Mouse (Mus musculus): ENCODE measurements around the gene Gm21190. TPM values are rescaled to one million over a fixed set of nuclear protein-coding genes. Genes with fewer than 3 reads are reported as not detected.
"Not testable (repeated sequence)": the region's sequence is repeated elsewhere in the genome, so short reads cannot be mapped to it uniquely, and the experiment has no call there.

Gene Gm21190
- not detected for total RNA-seq (2022)

DNA sequence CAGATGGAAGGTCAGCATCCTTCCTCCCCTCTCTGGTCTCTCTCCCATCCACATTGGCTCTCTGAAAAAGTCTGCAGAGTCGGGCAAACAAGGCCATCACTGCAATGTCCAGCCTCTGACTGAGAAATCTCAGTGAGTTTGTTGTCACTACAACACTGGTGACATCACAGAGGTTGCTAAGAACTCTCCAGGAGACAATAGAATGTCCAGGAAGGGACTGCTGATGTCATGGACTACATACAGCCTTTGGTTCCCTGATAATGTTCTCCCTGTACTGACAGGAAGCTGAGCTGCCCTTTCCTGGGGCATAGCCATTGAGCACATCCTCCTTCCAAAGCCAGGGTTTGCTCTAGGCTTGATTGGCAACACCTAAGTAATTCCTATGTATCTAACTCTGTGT lies at the start of gene Gm21190:
Gene Gm21190 (minus strand): TSS at position 101 of the 400 bp plus-strand sequence.
- DNase-seq = not testable (repeated sequence)

DNA sequence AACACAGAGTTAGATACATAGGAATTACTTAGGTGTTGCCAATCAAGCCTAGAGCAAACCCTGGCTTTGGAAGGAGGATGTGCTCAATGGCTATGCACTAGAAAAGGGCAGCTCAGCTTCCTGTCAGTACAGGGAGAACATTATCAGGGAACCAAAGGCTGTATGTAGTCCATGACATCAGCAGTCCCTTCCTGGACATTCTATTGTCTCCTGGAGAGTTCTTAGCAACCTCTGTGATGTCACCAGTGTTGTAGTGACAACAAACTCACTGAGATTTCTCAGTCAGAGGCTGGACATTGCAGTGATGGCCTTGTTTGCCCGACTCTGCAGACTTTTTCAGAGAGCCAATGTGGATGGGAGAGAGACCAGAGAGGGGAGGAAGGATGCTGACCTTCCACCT lies 48.0 kb upstream of the Gm21190 start, which contains the start of gene Gm21083:
Gene Gm21083 (plus strand): TSS at position 301 of the 400 bp plus-strand sequence.
- not testable (repeated sequence) for DNase-seq

DNA sequence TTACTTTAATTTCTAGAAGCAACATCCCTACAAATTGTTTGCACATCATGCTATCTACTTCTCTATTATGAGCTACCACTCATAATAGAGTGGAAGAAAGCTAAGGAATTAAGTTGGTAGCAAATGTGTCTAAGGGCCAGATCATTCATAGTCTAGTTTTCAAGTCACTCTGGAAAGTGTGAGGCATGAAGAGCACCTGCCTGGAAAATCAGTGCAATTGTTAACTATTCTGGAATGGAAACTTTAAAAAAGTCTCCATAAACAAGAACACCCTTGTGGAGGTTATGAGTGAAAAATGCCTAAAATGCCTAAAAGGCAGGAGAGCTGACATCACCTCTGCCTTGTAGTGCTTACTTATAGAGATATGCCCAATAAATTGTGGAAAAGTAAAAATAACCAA lies 44.7 kb upstream of the Gm21190 start:
- not testable (repeated sequence) for DNase-seq

DNA sequence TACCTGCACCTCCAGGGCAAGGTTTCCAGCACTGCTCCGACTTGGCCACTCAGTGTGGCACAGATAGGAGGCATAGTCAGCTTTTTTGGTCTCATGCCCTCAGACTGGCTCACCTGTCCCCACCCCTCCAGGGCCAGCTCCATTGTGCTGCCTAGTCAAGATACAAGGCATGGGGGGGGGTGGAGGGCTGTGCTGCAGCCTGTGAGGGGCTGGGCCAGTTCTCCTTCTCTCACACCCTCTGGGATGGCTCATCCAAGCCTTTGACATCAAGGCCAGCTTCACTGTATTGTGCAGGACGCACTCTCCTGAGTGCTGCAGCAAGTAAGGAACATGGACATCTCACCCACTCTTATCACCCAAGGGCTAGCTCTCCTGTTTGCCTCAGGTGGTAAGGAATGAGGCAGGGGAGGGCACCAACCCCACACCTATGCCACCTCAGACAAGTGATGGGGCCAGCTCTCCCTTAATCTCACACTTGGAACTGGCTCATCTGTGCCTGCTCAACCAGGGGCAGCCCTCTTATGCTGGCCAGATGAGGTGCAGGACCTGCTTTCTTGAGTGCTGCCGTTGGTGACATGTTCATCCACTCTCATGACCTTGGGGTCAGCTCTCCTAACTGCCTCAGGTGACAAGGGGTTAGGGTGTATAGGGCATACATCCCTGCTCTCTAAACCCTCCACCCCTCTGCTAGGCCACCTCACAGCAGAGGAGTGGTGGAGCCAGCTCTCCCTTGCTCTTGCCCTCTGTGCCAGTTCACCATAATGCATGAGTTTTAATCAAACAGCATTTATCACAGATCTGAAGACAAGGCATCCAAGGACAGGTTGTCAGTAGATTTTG lies 32.6 kb upstream of the Gm21190 start:
- not testable (repeated sequence) for DNase-seq

DNA sequence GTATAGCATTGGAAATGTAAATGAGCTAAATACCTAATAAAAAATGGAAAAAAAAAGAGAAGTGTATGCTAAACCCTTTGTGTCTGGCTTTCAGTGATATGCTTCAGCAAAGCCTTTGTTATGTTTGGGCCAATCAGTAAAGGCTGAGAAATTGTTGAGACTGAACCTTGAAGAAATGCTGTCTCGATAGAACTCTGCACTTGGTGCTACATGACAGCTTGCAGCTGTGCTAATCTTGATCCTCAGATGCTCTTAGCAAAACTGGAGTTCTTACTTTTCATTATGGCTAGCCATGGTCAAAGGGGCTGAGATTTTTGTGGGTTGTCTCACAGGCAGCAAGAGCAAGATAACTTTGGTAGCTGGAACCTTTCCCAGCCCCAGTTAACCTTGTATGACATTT lies 29.6 kb upstream of the Gm21190 start:
- not testable (repeated sequence) for DNase-seq

DNA sequence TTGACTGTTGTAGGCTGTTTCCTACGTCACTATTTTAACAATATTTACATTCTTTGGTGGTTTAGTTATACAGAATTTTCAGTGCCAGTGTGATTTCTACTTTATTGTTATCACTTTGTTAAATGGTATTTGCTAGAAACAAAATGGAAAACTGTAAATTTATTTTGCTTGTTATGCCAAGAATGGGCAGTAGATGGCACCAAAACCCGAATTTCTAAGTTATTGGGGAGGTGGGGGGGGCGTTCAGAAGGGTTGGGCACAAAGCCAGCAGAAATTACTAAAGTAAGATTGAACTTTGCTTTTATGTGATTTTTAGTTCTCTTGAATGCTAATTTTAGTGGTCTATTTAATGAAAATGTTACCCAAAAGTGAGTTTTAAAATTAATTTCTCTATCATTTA lies 20.6 kb upstream of the Gm21190 start:
- DNase-seq = not testable (repeated sequence)

DNA sequence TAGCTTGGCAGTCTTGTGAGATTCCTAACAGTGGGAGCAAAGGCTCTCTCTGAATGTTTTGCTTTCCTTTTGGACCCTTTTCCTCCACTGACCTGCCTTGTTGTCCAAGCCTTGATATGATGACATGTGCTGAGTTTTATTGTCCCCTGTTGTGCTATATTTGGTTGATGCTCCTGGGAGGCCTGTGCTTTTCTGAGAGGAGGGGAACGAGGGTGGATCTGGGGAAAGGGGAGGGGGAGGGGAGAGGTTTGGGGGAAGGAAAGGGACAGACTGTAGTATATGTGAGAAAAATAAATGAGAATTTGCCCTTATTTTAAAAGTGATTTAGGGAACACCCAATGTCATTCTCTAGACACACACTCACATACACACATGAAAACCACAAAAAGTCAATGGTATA lies 20.1 kb upstream of the Gm21190 start:
- not testable (repeated sequence) for DNase-seq

DNA sequence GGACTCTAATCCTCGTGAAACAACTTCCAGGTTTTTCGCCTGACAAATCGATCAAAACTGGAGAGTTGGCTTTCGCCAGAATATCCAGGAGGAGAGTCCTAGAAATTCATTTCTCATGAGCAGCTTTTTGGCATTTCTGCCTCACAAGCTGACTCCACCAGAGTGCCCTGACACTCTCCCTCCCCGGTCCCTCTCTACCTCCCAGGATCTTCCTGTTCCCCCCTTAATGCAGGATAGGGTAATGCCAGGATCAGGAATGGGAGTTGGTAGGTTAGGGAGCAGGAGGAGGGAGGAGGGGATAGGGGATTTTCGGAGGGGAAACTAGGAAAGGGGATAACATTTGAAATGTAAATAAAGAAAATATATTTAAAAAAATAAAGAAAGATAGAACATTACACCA lies 19.6 kb upstream of the Gm21190 start:
- not testable (repeated sequence) for DNase-seq

DNA sequence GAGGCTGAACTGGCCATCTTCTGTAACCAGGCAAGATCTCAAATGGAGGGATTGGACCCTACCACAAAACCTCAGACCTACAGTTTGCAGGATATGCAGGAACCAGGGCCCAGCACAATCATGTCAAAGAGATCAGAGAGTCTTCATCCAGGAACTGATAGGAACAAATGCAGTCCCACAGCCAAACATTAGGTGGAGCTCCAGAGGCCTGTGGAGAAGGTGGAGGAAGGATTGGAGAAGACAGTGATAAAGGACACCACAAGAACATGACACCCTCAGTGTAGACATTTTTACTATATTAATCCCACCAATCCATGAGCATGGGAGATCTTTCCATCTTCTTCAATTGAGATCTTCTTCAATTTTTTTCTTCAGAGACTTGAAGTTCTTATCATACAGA lies 6.6 kb downstream of the Gm21190 start:
- not testable (repeated sequence) for DNase-seq

DNA sequence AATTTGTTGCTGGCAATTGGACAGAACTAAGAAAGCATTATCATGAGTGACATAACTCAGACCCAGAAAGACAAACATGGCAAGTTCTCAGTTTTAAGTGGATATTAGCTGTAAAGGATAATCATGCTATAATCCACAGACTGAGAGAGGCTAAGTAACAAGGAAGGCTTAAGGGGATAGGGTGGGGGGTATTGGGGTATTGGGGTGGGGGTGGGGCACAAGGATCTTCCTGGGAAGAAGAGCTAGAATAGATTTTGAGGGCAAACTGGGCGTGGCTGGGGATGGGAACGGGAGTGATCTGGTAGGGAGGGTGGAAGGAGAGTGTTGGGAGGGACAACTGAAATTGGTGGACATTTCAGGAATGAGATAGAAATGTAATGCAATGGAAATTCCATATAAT lies 7.0 kb downstream of the Gm21190 start:
- not testable (repeated sequence) for DNase-seq

DNA sequence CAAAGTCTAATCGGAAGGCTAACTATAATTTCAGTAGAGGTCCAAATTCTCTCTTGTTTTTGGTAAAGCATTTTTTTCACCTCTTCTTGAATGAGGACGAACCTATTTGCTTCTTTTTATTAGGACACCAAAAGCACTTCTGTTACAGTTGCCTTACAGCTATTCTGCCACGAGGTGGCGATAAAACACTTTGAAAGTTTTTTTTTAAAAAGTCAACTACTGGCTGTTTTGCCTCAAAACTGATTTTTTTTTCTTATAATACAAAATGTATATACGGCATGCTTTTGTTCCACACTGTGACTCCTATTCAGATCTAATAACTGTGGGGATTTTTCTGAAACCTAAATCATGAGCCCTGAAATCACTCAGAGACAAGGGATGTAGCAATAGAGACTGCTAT lies 8.6 kb downstream of the Gm21190 start:
- DNase-seq = not testable (repeated sequence)

DNA sequence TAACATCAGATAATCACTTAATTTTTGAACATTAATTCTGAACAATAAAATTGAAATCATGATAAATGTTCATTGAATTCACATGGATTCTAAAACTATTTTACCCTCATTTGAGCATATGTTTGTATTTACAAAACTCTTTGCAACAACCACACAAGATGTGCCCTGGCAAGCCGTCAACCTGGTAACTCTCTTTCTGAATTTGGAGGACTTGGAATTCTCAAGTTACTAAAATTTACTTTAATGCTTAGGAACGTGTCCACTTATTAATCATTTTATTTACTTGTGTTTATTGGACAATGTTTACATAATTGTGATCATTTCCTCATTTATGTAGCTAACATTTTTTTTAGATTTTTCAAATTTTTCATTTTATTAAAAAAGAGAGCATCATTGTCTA lies 11.9 kb downstream of the Gm21190 start:
- DNase-seq = not testable (repeated sequence)

DNA sequence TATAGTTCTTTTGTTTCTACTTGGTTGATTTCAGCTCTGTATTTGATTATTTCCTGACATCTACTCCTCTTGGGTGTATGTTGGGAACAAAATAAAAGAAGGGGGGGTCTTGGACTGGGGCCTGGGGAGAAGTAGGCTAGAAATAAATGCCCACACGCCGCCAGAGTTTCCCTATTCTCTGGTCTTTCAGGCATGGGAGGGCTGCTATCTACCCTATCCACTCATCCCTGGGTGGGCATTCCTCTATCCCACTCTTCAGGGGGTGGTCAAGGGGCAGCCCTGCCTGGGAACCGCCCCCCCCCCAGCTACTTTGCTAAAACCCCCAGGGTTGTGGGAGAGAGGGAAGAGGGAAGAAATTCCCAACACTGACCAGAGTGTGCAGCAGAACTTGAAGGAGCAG lies 16.8 kb downstream of the Gm21190 start:
- DNase-seq = not testable (repeated sequence)

DNA sequence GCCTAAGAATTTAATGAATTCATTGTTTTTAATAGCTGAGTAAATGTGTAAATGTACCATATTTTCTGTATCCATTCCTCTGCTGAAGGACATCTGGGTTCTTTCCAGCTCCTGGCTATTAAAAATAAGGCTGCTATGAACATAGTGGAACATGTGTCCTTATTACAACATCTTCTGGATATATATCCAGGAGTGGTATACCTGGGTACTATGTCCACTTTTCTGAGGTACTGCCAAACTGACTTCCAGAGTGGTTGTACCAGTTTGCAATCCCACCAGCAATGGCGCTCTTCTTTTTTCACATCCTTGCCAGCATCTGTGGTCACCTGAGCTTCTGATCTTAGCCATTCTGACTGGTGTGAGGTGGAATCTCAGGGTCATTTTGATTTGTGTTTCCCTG lies 19.1 kb downstream of the Gm21190 start:
- DNase-seq = not testable (repeated sequence)

DNA sequence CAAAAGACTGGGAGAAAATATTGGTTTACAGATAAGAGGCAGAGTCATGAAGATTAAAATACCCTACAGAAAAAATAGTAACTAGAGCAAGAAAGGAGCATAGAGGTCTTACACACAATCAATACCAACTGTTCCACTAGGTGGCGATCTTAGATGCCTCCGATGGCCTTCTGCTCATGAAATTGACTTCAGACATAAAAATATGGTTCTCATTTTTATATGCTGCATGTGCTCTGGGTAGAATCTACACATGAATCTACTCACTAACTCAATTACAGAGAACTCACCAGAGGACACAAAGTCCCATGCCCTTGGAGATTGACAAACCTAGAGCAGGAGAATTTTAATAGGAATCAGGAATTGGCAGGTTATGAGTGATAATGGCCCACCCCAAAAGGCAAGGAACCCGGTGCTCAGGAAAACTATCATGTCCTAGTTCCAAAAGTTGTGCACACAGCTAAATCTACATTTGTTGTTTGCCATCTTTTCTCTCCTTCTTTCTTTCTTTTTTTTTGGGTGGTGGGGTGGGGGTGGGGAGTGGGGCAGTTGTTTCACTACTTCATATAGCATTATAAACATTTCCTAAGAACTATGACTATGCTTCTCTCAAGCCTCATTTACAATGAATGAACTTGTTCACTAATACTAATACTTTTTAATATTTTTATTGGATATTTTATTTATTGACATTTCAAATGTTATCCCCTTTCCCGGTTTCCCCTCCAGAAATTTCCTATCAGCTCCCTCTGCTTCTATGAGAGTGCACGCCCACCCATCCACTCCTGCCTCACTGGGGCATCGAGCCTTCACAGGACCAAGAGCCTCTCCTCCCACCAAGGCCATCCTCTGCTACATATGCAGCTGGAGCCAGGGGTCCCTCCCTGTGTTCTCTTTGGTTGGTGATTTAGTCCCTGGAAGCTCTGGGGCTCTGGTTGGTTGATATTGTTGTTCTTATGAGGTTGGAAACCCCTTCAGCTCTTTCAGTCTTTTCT lies 20.3 kb downstream of the Gm21190 start:
- DNase-seq = not testable (repeated sequence)

DNA sequence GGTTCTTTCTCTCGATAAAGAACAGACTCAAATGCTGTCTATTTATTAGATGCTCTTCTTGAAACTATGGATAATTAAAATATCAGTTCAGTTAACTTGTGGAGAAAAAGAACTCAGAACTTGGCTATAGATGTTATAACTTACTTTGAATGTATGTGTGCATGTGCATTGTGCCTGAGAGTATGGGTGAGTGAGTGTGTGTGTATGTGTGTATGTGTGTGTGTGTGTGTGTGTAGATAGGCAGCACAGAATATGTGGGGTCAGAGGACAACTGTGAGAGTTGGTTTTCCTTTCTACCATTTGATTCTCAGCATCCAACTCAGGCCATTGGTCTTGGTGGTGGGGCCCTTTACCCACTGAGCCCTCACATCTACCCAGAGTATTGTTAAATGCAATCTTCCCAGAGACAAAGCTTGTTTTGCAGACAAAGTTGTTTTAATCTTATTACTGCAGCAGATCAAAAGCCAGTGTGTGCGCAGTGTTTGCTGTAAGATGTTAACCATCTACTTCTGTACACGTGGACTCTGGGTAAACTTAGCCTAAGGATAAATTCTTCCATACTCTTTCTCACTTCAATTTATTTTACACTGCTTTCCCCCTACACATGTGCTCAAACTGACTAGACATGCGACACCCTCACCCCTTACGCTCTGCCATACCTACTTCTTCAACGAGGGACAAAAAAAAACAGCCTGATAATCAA lies 21.1 kb downstream of the Gm21190 start:
- not testable (repeated sequence) for DNase-seq

DNA sequence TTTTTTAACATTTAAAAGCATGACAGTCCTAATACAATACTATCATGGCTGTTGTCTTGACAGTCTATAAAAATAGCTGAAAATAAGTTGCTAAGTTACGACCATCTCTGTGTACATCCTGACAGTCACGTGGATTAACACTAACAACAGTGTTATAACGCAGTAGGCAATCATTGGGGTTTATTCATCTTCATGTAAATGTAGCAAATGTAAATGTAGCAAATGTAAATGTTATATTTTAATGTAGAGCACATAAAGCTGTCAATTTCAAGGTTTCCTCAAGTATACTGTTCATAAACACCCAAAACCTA lies 21.8 kb downstream of the Gm21190 start:
- no peak for DNase-seq

DNA sequence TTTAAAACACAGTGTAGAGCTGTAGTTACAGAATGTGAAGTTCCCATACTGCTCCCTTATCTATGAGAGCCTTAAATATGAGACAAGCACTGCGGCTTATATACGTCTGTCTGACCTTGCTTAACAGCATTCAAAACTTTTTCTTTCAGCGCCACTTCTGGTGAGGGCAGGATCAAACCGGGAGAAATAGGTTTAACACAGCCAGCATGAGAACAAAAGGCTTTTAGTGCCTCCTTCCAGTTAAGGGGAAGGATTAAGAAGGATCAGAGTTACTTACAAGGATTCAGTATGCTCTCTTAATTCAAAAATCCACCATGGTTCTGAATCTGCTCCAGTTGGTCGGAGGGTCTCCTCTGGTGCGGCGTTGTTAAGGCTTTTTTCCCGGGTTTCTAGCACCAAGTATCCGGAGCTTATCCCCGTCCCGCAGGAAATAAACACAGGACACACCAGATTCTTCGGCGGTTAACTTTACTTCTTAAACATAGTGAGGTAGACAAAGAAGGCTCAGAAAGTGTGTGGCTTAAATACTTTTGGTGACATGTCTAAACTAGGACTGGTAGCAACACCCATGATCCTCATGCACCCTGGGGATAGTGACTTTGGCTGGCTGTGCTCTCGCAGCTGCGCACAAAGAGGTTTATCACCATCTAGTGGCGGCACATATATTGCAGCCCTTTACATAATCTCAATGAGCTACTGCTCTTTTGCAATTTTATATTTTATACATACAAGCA lies 22.3 kb downstream of the Gm21190 start:
- peak; percentile 10 for DNase-seq

DNA sequence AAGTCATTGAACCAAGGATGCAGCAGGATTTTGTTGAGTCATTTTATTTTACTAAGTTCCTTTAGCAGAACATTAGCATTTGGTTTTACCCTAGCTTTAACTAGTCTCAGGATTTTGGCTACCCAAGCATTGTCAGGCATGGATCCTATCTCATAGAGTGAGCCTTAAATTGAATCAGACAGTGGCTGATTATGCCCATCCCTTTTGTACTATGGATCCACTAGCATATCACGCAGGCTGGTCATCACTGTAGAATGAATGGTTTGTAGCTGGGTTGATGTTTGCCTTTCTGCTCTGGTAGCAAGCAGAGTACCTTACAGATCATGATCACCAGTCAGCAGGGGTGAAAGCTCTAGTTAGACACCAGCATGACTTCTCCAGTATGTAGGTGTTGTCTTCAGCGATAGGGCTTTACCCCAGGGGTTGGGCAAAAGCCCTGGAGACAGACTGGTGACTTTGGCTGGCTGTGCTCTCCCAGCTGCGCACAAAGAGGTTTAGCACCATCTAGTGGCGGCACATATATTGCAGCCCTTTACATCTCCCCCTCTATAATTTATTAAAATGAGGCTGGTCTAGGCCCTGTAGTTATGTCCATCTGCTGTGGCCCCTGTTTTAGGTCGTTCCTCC lies 30.1 kb downstream of the Gm21190 start:
- peak; percentile 15 for DNase-seq

DNA sequence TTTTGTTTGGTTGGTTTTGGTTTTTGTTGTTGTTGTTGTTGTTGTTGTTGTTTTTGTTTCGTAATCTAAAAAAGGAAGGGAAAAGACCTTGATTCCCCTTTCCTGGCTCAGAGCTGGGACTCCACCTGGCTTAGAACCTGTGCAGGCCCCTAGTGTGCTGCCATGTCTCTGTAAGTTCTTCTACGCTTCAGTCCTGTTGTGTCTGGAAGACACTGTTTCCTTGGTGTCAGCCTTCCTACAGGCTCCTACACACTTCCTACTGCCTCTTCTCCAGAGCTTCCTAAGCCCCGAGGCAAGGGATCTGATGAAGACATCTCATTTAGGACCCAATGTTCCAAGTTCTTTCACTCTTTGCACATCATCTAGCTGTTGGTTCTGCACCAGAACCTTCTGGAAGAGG lies 30.7 kb downstream of the Gm21190 start:
- not testable (repeated sequence) for DNase-seq

DNA sequence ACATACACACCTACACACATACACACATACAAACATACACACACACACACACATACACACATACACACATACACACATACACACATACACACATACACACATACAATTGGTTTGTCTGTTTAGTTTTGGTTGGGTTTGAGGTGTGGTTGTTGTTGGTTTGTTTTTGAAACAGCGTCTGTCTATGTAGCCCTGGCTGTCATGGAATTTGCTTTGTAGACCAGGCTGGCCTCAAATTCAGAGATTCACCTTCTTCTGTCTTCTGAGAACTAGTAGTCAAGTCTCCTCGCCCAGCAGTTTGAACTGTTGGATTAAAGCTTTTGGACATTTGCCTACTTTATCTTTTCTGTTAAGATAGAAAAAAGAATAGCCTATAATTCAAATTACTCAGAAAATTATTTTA lies 38.1 kb downstream of the Gm21190 start:
- not testable (repeated sequence) for DNase-seq
